Mouse (Mus musculus): ENCODE measurements at regions not wholly inside any gene's neighbourhood (a gene's known extent, or its start where the extent isn't known, plus 50 kb on each side); places are given as distances from the start of the nearest gene placed in this dataset.

DNA sequence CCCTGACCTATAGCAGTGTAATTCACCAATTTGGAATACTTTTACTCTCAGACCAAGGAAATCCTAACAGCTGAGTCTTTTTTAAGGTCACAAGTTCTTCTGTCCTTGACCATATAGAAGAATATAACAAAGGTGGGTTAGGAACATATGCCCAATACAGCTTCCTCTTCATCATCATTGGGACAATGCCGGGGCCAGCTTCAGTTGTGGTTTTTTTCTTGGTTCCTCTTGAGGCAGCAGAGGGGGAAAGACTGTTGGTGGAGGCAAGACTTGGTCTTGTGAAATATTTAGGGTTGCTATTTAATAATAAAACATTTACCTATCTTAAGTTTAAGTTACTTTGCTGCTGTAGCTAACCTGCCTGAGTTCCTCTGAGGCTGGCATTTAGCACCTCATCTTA is 144.8 kb upstream of the Htr1f start:
- ATAC-seq (replicated peaks in 1 of 2; ENCODE audit: insufficient read depth in 1 of 2, low FRiP score in 2 of 2, low TSS enrichment in 1 of 2, low read depth in 1 of 2, poor library complexity in 2 of 2, severe bottlenecking in 2 of 2), result no peak

GRCm38 (mm10) chr16:65247475-65247874 is 141.8 kb upstream of the Htr1f start:
- no peak for ATAC-seq (replicated peaks in 1 of 2; ENCODE audit: insufficient read depth in 1 of 2, low FRiP score in 2 of 2, low TSS enrichment in 1 of 2, low read depth in 1 of 2, poor library complexity in 2 of 2, severe bottlenecking in 2 of 2)

DNA sequence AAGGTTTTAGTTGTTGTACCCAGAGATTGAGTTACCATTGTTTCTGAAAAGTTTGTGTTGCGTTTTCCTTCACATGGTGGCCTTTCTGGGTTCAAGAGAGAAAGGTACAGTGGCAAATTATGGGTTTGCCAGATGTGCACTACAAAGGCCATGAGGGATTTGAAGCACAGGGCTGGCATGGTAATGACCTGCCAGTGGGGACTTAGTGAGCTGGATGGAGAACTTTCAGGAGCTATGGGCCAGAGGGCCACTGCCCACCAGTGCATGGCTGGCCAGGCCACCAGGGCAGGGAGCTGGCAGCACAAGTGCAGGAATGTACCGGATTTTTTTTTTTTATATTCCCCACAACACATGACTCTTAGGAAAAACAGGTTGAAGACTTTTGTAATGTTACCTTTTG is 128.8 kb upstream of the Htr1f start:
- ATAC-seq (replicated peaks in 1 of 2; ENCODE audit: insufficient read depth in 1 of 2, low FRiP score in 2 of 2, low TSS enrichment in 1 of 2, low read depth in 1 of 2, poor library complexity in 2 of 2, severe bottlenecking in 2 of 2), result no peak

GRCm38 (mm10) chr16:65233964-65234363 is 128.3 kb upstream of the Htr1f start:
- ATAC-seq (replicated peaks in 1 of 2; ENCODE audit: insufficient read depth in 1 of 2, low FRiP score in 2 of 2, low TSS enrichment in 1 of 2, low read depth in 1 of 2, poor library complexity in 2 of 2, severe bottlenecking in 2 of 2), result no peak

DNA sequence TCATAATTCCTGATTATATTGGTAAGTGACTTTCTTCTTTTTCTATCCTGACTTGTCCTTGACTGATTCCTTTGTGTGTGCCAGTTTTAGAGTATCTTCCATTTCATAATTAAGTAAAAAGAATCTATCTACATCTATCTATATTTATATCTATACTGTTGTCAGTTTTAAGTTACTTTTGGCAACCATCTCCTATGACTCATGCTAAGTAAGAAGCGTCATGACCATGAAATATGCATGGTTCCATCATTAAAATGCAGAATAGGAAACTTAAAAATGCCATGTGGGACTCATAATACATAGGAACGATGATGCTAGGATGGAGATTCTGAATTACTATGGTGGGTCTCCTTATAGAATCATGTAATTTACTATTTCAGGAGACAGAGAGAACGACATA is 113.8 kb upstream of the Htr1f start:
- ATAC-seq (replicated peaks in 1 of 2; ENCODE audit: insufficient read depth in 1 of 2, low FRiP score in 2 of 2, low TSS enrichment in 1 of 2, low read depth in 1 of 2, poor library complexity in 2 of 2, severe bottlenecking in 2 of 2), result no peak

DNA sequence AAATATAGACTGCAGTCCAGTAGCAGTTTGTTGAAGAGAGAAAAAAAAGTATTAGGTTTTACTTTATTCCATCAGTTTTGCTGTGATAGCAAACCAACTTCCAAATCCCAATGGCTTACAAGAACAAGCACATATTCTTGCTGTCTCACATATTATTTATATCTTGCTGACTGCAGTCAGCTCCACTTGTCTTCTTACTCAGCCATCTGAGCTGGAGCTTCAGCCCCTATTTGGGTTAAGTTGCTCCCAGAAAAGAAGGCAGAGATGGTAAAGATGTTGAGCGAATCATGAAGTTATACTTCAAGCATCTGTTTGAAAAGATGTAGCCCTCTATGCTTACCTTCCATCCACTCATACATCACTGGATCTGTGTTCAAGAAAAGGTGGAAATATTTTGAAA is 106.7 kb upstream of the Htr1f start:
- no peak for ATAC-seq (replicated peaks in 1 of 2; ENCODE audit: insufficient read depth in 1 of 2, low FRiP score in 2 of 2, low TSS enrichment in 1 of 2, low read depth in 1 of 2, poor library complexity in 2 of 2, severe bottlenecking in 2 of 2)

GRCm38 (mm10) chr16:65201329-65201728 is 95.7 kb upstream of the Htr1f start:
- peak; percentile 53 to 83; a peak in 2 of 4 replicates for ATAC-seq (replicated peaks in 1 of 2; ENCODE audit: insufficient read depth in 1 of 2, low FRiP score in 2 of 2, low TSS enrichment in 1 of 2, low read depth in 1 of 2, poor library complexity in 2 of 2, severe bottlenecking in 2 of 2)

DNA sequence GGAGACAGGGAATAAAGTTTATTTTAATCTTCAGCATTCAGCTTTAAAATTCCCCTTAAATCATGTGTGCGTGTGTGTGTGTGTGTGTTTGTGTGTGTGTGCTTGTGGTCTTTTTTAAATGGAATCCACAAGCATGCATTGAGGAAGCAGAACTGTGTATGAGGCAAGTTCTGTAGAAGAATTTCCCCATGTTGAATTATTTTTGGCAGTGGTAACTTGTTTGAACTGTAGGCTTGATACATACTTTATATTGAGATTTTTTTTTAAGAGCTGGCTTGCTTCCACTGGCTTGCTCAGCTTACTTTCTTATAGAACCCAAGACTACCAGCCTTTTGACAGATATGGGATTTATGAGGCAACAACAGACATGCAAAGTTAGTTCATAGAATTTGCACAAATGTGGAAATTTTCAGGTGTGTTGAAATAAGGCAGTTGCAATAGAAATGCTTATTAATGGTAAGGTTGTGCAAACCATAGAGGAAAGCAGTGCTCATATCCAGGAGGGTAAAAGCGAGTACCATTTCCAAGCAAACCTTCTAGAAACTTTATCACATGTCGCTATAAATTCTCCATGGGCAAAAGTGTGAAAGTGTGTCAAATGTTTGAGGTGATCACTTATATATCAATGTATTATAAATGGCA is 91.7 kb upstream of the Htr1f start:
- peak; percentile 38 to 41; a peak in 1 of 4 replicates for ATAC-seq (replicated peaks in 1 of 2; ENCODE audit: insufficient read depth in 1 of 2, low FRiP score in 2 of 2, low TSS enrichment in 1 of 2, low read depth in 1 of 2, poor library complexity in 2 of 2, severe bottlenecking in 2 of 2)

- ATAC-seq (replicated peaks in 1 of 2; ENCODE audit: insufficient read depth in 1 of 2, low FRiP score in 2 of 2, low TSS enrichment in 1 of 2, low read depth in 1 of 2, poor library complexity in 2 of 2, severe bottlenecking in 2 of 2), result no peak
Measured at GRCm38 (mm10) chr16:65195761-65196160, 90.1 kb upstream of the Htr1f start.

- ATAC-seq (replicated peaks in 1 of 2; ENCODE audit: insufficient read depth in 1 of 2, low FRiP score in 2 of 2, low TSS enrichment in 1 of 2, low read depth in 1 of 2, poor library complexity in 2 of 2, severe bottlenecking in 2 of 2), result no peak
Measured at GRCm38 (mm10) chr16:65191574-65192149, 86.0 kb upstream of the Htr1f start.

DNA sequence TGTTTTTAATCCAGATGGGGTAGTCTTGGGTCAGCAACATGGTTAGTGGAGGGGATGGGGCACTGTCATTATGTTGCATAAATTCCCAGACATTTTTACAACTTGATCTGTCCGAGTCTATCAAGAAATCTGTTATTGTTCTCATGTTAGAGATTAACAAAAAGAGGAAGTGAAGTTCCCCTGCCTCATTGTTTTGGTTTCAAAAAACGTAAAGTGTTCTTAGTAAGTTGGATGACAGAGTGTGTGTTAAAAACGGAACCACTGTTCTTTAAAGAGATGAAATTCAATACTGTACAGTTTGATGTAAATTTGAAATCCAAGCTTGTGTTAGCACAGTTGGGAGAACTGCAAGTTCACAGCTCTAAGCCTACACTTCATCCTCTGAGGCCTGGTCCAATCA is 68.9 kb upstream of the Htr1f start:
- peak; percentile 90 to 91 for ATAC-seq (replicated peaks in 1 of 2; ENCODE audit: insufficient read depth in 1 of 2, low FRiP score in 2 of 2, low TSS enrichment in 1 of 2, low read depth in 1 of 2, poor library complexity in 2 of 2, severe bottlenecking in 2 of 2)

DNA sequence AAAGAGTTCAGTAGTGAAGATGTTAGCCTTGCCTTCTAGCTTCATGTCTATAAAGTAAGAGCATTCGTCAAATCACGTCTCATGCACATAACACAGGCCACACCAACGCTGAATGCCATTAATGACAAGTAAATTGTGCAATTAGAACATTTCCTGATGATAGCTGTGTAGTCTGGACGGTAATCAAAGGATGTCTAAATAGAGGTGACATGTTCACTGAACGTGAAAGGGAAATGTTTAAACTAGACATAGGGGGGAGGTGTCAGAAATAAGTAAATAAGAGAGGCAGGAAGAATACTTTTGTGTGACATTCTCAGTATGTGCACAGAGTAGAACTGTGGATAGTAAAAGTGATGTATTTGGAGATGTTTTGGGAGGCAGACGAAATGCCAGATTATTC is 61.5 kb upstream of the Htr1f start:
- no peak for ATAC-seq (replicated peaks in 1 of 2; ENCODE audit: insufficient read depth in 1 of 2, low FRiP score in 2 of 2, low TSS enrichment in 1 of 2, low read depth in 1 of 2, poor library complexity in 2 of 2, severe bottlenecking in 2 of 2)

DNA sequence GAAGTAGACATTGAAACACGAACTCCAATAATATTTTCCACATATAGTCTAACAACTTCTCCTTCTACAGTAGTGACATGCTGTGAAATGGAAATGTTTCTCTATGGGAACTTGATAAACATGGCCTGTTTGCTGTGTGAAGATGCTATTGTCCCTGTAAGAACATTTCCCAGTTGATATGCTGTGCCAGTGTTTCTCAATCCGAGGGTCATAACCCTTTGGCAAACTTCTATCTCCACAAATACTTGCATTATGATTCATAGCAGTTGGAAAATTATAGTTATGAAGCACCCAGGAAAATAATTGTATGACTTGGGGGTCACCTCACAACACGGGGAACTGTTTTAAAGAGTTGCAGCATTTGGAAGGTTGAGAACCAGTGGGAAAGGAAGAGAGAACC is 57.1 kb upstream of the Htr1f start:
- no peak for ATAC-seq (replicated peaks in 1 of 2; ENCODE audit: insufficient read depth in 1 of 2, low FRiP score in 2 of 2, low TSS enrichment in 1 of 2, low read depth in 1 of 2, poor library complexity in 2 of 2, severe bottlenecking in 2 of 2)

- no peak for ATAC-seq (replicated peaks in 1 of 2; ENCODE audit: insufficient read depth in 1 of 2, low FRiP score in 2 of 2, low TSS enrichment in 1 of 2, low read depth in 1 of 2, poor library complexity in 2 of 2, severe bottlenecking in 2 of 2)
Measured at GRCm38 (mm10) chr16:65160286-65160685, 54.6 kb upstream of the Htr1f start.

DNA sequence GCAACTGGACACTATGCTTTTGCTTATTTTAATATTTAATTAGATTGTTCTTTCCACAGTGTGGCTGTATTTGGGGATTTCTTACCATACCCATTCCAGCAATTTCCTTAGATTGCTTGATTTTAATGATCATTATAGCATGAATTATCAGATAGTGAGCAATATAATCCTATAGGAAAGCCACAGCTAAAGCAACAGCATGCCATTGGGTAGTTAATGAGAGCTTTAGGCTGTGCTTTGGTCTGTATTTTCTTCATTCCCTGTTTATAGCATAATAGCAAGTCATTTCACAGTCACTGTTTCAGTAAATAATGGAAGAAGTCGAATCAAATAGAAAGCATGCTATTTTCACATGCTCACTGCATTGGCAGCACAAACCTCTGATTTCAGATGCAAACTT is 49.9 kb upstream of the Htr1f start:
- no peak for ATAC-seq (replicated peaks in 1 of 2; ENCODE audit: insufficient read depth in 1 of 2, low FRiP score in 2 of 2, low TSS enrichment in 1 of 2, low read depth in 1 of 2, poor library complexity in 2 of 2, severe bottlenecking in 2 of 2)

Data from hematopoietic stem cell, adult 5-6 weeks (primary cell).